Mouse (Mus musculus) neural tube, embryonic 12.5 days (tissue): Measurements from ENCODE around the gene Lipe. TPM values are rescaled to one million over a fixed set of nuclear protein-coding genes. Genes with fewer than 3 reads are reported as not detected.
"Not testable (repeated sequence)": the region's sequence is repeated elsewhere in the genome, so short reads cannot be mapped to it uniquely, and the experiment has no call there.

ENCODE experiments used
- ATAC-seq: fragments of 200-750 bp; cut with Nextera tagmentation; 2 replicates; pipeline ENCODE4 v1.8.0; 2017; ENCODE audit warnings: low read depth, mild to moderate bottlenecking, moderate TSS enrichment, moderate library complexity; ENCODE audit not compliant: low FRiP score
- H3K27ac ChIP-seq: fragments of 300-500 bp; sonication (generic); 2 replicates; pipeline ENCODE4 v1.5.1; 2016
- H3K27me3 ChIP-seq: fragments of 300-500 bp; sonication (generic); replicated peaks from 2 replicates; pipeline ENCODE4 v1.6.1; 2016; ENCODE audit warnings: mild to moderate bottlenecking
- H3K36me3 ChIP-seq: fragments of 300-500 bp; sonication (generic); 2 replicates; pipeline ENCODE4 v1.6.1; 2016; ENCODE audit warnings: mild to moderate bottlenecking
- H3K4me1 ChIP-seq: fragments of 300-500 bp; sonication (generic); 2 replicates; pipeline ENCODE4 v1.6.1; 2016
- H3K4me2 ChIP-seq: fragments of 300-500 bp; sonication (generic); replicated peaks from 2 replicates; pipeline ENCODE4 v1.6.1; 2016; ENCODE audit warnings: mild to moderate bottlenecking
- H3K4me3 ChIP-seq: fragments of 300-500 bp; sonication (generic); 2 replicates; pipeline ENCODE4 v1.5.1; 2016
- H3K9ac ChIP-seq: fragments of 300-500 bp; sonication (generic); 2 replicates; pipeline ENCODE4 v1.6.1; 2016; ENCODE audit warnings: mild to moderate bottlenecking
- H3K9me3 ChIP-seq: fragments of 300-500 bp; sonication (generic); 2 replicates; pipeline ENCODE4 v1.6.1; 2016; ENCODE audit warnings: mild to moderate bottlenecking
- WGBS: fragments of 180-500 bp; shearing (Covaris S2); methylation state at CpG from one replicate; pipeline ENCODE4 v1.1.7; 2016; 5-methylcytosine and 5-hydroxymethylcytosine counted together
- polyA plus RNA-seq: library from polyadenylated mRNA; unstranded; fragments of >200 nt; fragmentation: Nextera tagmentation; extraction: Ambion mirVana; gene quantifications from 2 replicates; pipeline ENCODE4 v1.2.1, GENCODE M21; 2016

Lipe gene
- polyA plus RNA-seq, 1 experiment from 2014 or later: 11.6 TPM

GRCm38 (mm10) chr7:25409114-25409760 is 10.7 kb upstream of the Lipe start:
- 51% methylated on average over 4 of the region's 4 CpGs for whole genome bisulfite sequencing
- ATAC-seq: no peak
- H3K27me3 ChIP-seq: no peaks in the 10 kb centered on the region

GRCm38 (mm10) chr7:25406468-25406867 is 8.0 kb upstream of the Lipe start:
- Histone ChIP-seq H3K27me3 (no peaks in the 10 kb centered on the region), H3K4me3 (no peak overlapping the region), H3K4me1 (peaks cover 9% of the 10 kb centered on the region; the same call in 1 of the 2 replicates), H3K9ac (no peak overlapping the region), H3K27ac (no peak overlapping the region), H3K4me2 (no peak overlapping the region), H3K9me3 (no peaks in the 10 kb centered on the region), H3K36me3 (no peaks in the 10 kb centered on the region)
- no peak for ATAC-seq
- WGBS: 87% methylated on average over 7 of the region's 7 CpGs

More at GRCm38 (mm10) chr7:25409114-25409760, 10.7 kb upstream of the Lipe start:
- Histone ChIP-seq H3K9ac (no peak overlapping the region), H3K4me2 (no peak overlapping the region), H3K27ac (no peak overlapping the region), H3K36me3 (no peaks in the 10 kb centered on the region), H3K4me3 (no peak overlapping the region), H3K9me3 (no peaks in the 10 kb centered on the region), H3K4me1 (no peaks in the 10 kb centered on the region)

GRCm38 (mm10) chr7:25402671-25403101 is 4.2 kb upstream of the Lipe start:
- H3K36me3 ChIP-seq: no peaks in the 10 kb centered on the region
- no peak for ATAC-seq
- no peaks in the 10 kb centered on the region for H3K27me3 ChIP-seq
- H3K4me2 ChIP-seq: no peak overlapping the region
- H3K9me3 ChIP-seq: no peaks in the 10 kb centered on the region
- no peak overlapping the region for H3K4me3 ChIP-seq
- H3K27ac ChIP-seq: no peak overlapping the region
- peaks cover 9% of the 10 kb centered on the region; the same call in 1 of the 2 replicates for H3K4me1 ChIP-seq
- 5% methylated on average over 2 of the region's 2 CpGs for WGBS
- no peak overlapping the region for H3K9ac ChIP-seq

- Histone ChIP-seq H3K36me3 (no peaks in the 10 kb centered on the region), H3K27ac (no peak overlapping the region), H3K9me3 (no peaks in the 10 kb centered on the region), H3K9ac (no peak overlapping the region), H3K4me1 (peaks cover 9% of the 10 kb centered on the region; the same call in 1 of the 2 replicates), H3K4me3 (no peak overlapping the region), H3K27me3 (no peaks in the 10 kb centered on the region), H3K4me2 (no peak overlapping the region)
- ATAC-seq: no peak
- 51% methylated on average over 5 of the region's 5 CpGs for WGBS
Observed at GRCm38 (mm10) chr7:25401986-25402385, 3.5 kb upstream of the Lipe start.

GRCm38 (mm10) chr7:25401551-25401950 is 3.0 kb upstream of the Lipe start:
- H3K4me3 ChIP-seq: no peak overlapping the region
- no peaks in the 10 kb centered on the region for H3K9me3 ChIP-seq
- H3K4me2 ChIP-seq: no peak overlapping the region
- no peak overlapping the region for H3K9ac ChIP-seq
- no peak for ATAC-seq
- no peaks in the 10 kb centered on the region for H3K36me3 ChIP-seq
- no peaks in the 10 kb centered on the region for H3K27me3 ChIP-seq
- H3K4me1 ChIP-seq: peaks cover 9% of the 10 kb centered on the region; the same call in 1 of the 2 replicates
- WGBS: 67% methylated on average over 2 of the region's 2 CpGs
- no peak overlapping the region for H3K27ac ChIP-seq

GRCm38 (mm10) chr7:25399028-25399427 is 518 bp upstream of the Lipe start:
- H3K36me3 ChIP-seq, ATAC-seq, H3K4me3 ChIP-seq, H3K9me3 ChIP-seq, H3K27me3 ChIP-seq, H3K9ac ChIP-seq, H3K27ac ChIP-seq, H3K4me2 ChIP-seq: not testable (repeated sequence)
- peaks cover 18% of the 10 kb centered on the region for H3K4me1 ChIP-seq

GRCm38 (mm10) chr7:25396621-25397020 is 1.9 kb downstream of the Lipe start:
- no peak overlapping the region for H3K27ac ChIP-seq
- peaks cover 12% of the 10 kb centered on the region for H3K4me1 ChIP-seq
- no peaks in the 10 kb centered on the region for H3K36me3 ChIP-seq
- no peak for ATAC-seq
- 91% methylated on average over 14 of the region's 14 CpGs for WGBS
- H3K27me3 ChIP-seq: no peaks in the 10 kb centered on the region
- peak overlapping the region; percentile 68 for H3K4me2 ChIP-seq
- no peaks in the 10 kb centered on the region for H3K9me3 ChIP-seq
- H3K9ac ChIP-seq: 0 out of 2 replicates have a peak overlapping the region, but pooled peaks have one; percentile 13
- H3K4me3 ChIP-seq: no peak overlapping the region

- no peaks in the 10 kb centered on the region for H3K27me3 ChIP-seq
- 0 out of 2 replicates have a peak overlapping the region, but pooled peaks have one; percentile 22 for H3K27ac ChIP-seq
- H3K4me2 ChIP-seq: peak overlapping the region; percentile 68
- H3K36me3 ChIP-seq: no peaks in the 10 kb centered on the region
- ATAC-seq: peak; percentile 96
- H3K4me1 ChIP-seq: peaks cover 16% of the 10 kb centered on the region
- H3K4me3 ChIP-seq: peak overlapping the region; percentile 53
- 6% methylated on average over 51 of the region's 52 CpGs for WGBS
- H3K9ac ChIP-seq: peak overlapping the region; percentile 59
- no peaks in the 10 kb centered on the region for H3K9me3 ChIP-seq
Observed at GRCm38 (mm10) chr7:25395558-25396521, 2.7 kb downstream of the Lipe start.

- H3K9ac ChIP-seq: peak overlapping the region; percentile 59
- H3K4me2 ChIP-seq: peak overlapping the region; percentile 68
- H3K4me3 ChIP-seq: peak overlapping the region; percentile 53
- no peaks in the 10 kb centered on the region for H3K36me3 ChIP-seq
- no peaks in the 10 kb centered on the region for H3K27me3 ChIP-seq
- H3K9me3 ChIP-seq: no peaks in the 10 kb centered on the region
- H3K27ac ChIP-seq: 0 out of 2 replicates have a peak overlapping the region, but pooled peaks have one; percentile 22
- ATAC-seq: peak; percentile 51
- under 1% methylated on average over 22 of the region's 22 CpGs for WGBS
- H3K4me1 ChIP-seq: peaks cover 23% of the 10 kb centered on the region
Observed at GRCm38 (mm10) chr7:25395186-25395557, 3.3 kb downstream of the Lipe start.

- WGBS: 19% methylated on average over 7 of the region's 7 CpGs
- H3K4me3 ChIP-seq: peak overlapping the region; percentile 53
- H3K36me3 ChIP-seq: no peaks in the 10 kb centered on the region
- no peak for ATAC-seq
- H3K9me3 ChIP-seq: no peaks in the 10 kb centered on the region
- no peak overlapping the region for H3K27ac ChIP-seq
- H3K9ac ChIP-seq: peak overlapping the region; percentile 59
- H3K4me2 ChIP-seq: peak overlapping the region; percentile 68
- peaks cover 26% of the 10 kb centered on the region for H3K4me1 ChIP-seq
- no peaks in the 10 kb centered on the region for H3K27me3 ChIP-seq
Observed at GRCm38 (mm10) chr7:25394754-25395153, 3.8 kb downstream of the Lipe start.

GRCm38 (mm10) chr7:25393451-25394210 is 4.9 kb downstream of the Lipe start:
- no peaks in the 10 kb centered on the region for H3K27me3 ChIP-seq
- WGBS: 86% methylated on average over 8 of the region's 8 CpGs
- H3K4me1 ChIP-seq: peaks cover 26% of the 10 kb centered on the region
- H3K4me3 ChIP-seq: no peak overlapping the region
- H3K36me3 ChIP-seq: no peaks in the 10 kb centered on the region
- no peak for ATAC-seq
- no peaks in the 10 kb centered on the region for H3K9me3 ChIP-seq
- no peak overlapping the region for H3K27ac ChIP-seq
- H3K4me2 ChIP-seq: peak overlapping the region; percentile 68
- 0 out of 2 replicates have a peak overlapping the region, but pooled peaks have one; percentile 9 for H3K9ac ChIP-seq
